Mouse (Mus musculus) myocyte (in vitro differentiated cells): ENCODE results near the gene Ptar1.

Experiments used
- E2F4 ChIP-seq: IDR thresholded peaks from one replicate; pipeline ENCODE4 v1.6.1; 2011; ENCODE audit warnings: mild to moderate bottlenecking, control low read depth, moderate library complexity; ENCODE audit not compliant: insufficient read depth
- MAX ChIP-seq: IDR thresholded peaks from one replicate; pipeline ENCODE4 v1.6.1; 2011; ENCODE audit warnings: low read depth, mild to moderate bottlenecking, control low read depth
- MYOD1 ChIP-seq, 3 experiments: IDR thresholded peaks; one replicate each; pipeline ENCODE4 v1.6.1; 2011; ENCODE audit warnings: control low read depth in 2 of 3, low read depth in 2 of 3, mild to moderate bottlenecking in 2 of 3, moderate library complexity in 1 of 3; ENCODE audit not compliant: insufficient read length in 2 of 3, control insufficient read depth in 1 of 3
- POLR2A ChIP-seq: IDR thresholded peaks from one replicate; pipeline ENCODE4 v1.6.1; 2011; ENCODE audit warnings: low read depth, mild to moderate bottlenecking, control low read depth, moderate library complexity; ENCODE audit not compliant: insufficient read length
- REST ChIP-seq: IDR thresholded peaks from one replicate; pipeline ENCODE4 v1.6.1; 2011; ENCODE audit warnings: mild to moderate bottlenecking, control low read depth, moderate library complexity; ENCODE audit not compliant: insufficient read depth, insufficient read length
- TCF12 ChIP-seq: IDR thresholded peaks from one replicate; pipeline ENCODE4 v1.6.1; 2011; ENCODE audit warnings: mild to moderate bottlenecking, control low read depth; ENCODE audit not compliant: poor library complexity, insufficient read depth, severe bottlenecking

- TF ChIP-seq POLR2A (no peak), TCF12 (no peak), E2F4 (no peak), REST (no peak), MYOD1 (IDR thresholded peaks at IDR 0.05; ENCODE audit: control insufficient read depth in 1 of 3, insufficient read length in 2 of 3, low read depth in 2 of 3) (no peak), MAX (no peak)
These were observed 300 bp upstream of the Ptar1 start for GRCm38 (mm10) chr19:23686962-23687295.
